Mouse (Mus musculus): ENCODE data around the gene Nwd2.

Gene Nwd2

GRCm38 (mm10) chr5:63755092-63755761, 106.3 kb downstream of the Nwd2 start:
- peak; percentile 5 for DNase-seq (ENCODE audit: low read depth, low spot score)

GRCm38 (mm10) chr5:63755938-63756337, 107.0 kb downstream of the Nwd2 start:
- peak; percentile 32 for DNase-seq (ENCODE audit: low read depth, low spot score)

DNA sequence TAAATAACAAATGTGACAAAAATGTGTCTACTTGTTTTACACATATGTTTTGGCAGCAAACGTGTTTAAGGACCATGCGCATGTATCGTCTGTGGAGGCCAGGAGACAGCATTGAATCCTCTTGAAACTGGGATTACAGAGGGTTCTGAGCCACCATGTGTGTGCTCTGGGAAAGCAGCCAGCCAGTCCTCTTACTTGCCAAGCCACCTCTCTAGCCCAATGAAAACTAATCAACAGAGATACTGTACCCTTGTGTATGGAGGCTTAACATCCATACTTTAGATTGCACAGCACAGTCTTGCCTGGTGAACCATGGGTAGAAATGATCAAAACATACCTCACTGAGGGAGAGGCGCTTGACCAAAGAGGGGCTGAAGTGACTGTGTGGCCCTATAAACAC, 117.0 kb downstream of the Nwd2 start:
- DNase-seq (ENCODE audit: low read depth, low spot score), result no peak

DNA sequence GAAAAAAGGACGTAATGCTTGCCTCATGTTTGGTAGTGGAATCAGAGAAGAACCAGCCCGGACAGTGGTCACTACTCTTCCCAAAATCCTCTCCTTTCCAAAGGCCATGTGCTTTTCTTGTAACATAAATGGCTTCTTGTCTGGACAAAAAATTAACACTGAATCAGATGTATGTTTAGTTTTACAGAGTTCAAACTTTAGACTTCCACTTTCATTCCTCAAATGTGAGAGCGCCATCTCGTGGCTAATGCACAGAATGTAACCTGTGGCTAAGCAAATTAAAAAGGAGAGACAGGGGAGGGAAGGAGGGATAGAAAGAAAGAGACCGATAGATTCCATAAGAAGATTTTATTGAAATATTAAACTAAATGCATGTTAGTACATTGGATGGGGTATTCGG, 117.8 kb downstream of the Nwd2 start:
- DNase-seq (ENCODE audit: low read depth, low spot score), result peak; percentile 48

- no peak for DNase-seq (ENCODE audit: low read depth, low spot score)
Measured at GRCm38 (mm10) chr5:63767464-63767863, 118.6 kb downstream of the Nwd2 start.

DNA sequence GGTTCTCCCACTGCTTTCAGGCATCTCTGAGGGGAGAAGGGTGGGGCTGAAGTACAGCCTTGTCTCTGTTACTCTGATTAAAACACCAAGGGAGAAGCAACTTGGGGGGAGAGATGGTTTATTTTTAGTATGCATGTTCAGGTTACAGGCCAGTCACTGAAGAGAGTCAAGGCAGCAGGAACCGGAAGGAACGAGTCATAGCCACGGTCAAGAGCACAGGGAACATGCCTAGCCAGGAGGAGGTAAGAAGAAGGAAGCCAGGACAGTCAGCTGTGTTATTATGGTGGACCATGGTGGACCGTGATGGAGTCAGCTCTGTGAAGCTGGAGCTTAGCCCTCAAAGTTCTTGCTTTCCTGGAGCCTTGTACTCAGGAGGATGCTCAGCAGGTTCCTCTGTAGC, 119.3 kb downstream of the Nwd2 start:
- DNase-seq (ENCODE audit: low read depth, low spot score), result no peak

DNA sequence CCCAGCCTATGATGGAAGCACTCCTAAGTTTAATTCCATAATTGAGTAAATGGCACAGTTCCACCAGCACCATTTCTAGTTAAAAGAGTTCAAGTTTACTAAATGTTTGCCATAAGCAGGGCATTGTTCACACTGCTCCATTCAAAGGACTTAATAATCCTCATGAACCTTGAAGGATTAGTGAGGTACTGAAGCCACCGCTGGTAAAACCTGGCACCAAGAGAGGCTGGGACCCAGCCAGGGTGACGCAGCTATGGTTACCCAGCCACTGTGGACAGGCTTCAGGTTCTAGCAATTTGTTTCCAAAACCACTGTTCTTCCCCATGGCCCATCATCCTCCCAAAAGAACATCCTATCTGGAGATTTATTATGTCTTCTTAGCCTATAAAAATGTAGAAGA, 124.1 kb downstream of the Nwd2 start:
- no peak for DNase-seq (ENCODE audit: low read depth, low spot score)

DNA sequence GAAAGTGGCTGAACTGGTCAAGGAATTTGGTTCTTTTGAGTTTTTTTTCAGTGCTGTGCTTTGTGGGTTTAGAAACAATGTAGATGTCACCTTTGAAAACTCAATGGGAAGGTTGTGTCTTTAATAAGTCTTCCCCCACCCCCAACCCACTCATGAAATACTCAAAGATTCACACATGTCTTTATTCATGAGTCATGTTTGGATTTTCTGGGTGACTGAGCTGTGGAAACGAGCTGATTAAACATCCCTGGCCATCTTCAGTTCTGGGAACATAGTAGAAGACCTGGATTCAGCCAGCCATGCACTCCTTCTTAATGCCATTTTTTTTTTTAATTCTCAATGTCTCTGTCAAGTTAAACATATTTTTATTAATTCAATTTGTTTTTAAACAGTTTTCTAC, 124.7 kb downstream of the Nwd2 start:
- DNase-seq (ENCODE audit: low read depth, low spot score), result no peak

DNA sequence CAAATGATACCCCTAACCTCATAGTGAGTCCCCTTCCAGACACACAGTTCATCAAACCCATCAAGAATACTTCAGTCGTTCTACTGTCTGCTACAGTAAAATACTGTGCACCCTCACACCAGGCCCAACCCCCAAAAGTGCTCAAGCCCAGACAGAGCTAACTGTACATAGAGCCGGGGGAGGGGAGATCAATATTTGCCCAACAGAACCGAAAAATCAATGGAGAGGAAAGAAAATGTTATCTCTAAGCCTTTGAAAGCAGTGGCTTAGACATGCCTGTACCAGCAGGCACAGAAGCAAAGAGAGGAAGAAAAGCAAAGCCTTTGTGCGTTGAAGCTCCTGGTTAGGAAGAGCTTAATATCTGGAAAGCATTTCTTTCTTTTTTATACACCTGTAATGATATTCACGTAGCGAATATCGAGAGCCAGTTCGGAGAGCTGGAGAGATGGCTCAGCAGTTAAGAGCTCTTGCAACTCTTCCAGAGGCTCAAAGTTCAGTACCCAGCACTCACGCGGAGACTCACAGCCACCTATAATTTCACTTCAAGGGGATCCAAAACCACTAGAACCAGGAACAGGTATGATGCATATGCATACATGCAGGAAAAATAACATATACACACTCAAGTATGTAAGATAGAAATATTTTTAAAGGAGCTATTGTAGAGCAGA, 139.4 kb downstream of the Nwd2 start:
- no peak for DNase-seq (ENCODE audit: low read depth, low spot score)

DNA sequence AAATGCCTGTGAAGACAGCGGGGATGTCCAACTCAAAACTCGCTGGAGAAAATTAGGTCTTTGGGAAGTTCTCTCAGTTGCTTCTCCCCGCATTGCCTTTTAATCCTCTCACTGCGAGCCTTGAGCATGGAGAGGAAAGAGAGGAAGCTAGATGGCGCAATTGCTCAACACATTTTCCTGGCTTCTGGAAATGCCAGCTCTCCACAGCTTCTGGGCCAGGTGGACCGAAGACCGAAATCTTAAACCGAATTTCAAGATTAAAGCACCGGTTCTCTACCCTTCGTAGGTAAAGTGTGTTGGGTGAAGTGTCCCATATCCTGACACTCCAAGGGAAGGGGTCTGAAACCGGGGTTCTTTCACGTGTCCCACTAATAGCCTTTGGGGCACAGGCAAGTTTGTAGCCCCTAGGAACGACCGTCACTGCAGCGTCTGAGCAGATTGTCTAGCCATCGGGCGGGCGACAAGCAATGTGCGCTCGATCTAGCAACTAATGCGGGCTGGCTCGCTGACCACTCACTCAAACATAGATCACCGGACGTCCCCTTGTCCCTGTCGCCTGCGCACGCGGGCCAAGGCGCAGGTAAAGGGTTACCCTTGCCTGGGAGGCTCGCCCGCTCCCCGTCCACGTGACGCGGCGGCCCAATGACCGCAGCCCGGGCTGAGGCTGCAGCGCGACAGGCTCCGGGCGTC, 163.1 kb downstream of the Nwd2 start, which contains the start of gene 0610040J01Rik:
TSS of gene 0610040J01Rik (plus strand) at position 545 of the 690 bp plus-strand sequence.
- DNase-seq (ENCODE audit: low read depth, low spot score), result peak; percentile 3

GRCm38 (mm10) chr5:63812509-63812865, 163.6 kb downstream of the Nwd2 start:
- DNase-seq (ENCODE audit: low read depth, low spot score), result no peak

DNA sequence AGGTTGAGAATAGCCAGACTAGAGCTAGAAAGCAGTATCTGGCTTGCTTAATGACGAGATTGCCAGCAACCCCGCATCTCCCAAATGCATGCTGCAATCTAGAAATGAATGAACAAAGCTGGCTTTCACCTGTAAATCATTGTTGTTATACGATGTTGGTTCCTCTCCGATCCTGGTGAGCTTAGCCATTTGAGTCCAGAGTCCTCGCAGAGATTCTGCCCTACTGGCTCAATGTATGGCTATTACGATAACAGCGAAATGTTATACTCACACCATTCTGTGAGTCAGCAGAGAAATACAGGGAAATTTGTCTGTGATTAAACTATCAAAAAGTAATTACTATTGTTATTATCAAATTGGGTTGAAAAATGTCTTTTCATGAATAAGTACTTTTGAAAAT, 167.7 kb downstream of the Nwd2 start:
- no peak for DNase-seq (ENCODE audit: low read depth, low spot score)

- DNase-seq (ENCODE audit: low read depth, low spot score), result no peak
Measured at GRCm38 (mm10) chr5:63817270-63817669, 168.4 kb downstream of the Nwd2 start.

DNA sequence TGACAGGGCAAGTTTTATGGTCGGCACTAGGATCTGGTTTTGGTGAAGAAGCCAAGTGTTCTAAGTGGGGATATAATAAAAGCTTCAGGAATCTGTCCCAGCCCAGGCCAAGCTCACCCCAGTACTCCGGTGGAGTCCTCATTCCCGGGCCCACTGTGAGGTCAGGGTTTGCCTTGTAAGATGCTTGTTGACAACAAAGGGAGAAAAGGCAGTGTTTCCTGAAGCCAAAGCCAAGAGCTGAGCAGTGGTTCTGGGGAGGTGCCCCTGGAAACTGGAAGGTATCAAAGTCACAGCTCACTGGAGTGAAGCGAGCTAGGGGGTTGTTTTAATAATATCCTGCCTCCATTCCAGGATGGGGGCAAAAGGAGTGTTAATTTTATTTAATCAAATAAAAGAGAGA, 170.1 kb downstream of the Nwd2 start:
- DNase-seq (ENCODE audit: low read depth, low spot score), result no peak

- no peak for DNase-seq (ENCODE audit: low read depth, low spot score)
Measured at GRCm38 (mm10) chr5:63819519-63819918, 170.6 kb downstream of the Nwd2 start.

DNA sequence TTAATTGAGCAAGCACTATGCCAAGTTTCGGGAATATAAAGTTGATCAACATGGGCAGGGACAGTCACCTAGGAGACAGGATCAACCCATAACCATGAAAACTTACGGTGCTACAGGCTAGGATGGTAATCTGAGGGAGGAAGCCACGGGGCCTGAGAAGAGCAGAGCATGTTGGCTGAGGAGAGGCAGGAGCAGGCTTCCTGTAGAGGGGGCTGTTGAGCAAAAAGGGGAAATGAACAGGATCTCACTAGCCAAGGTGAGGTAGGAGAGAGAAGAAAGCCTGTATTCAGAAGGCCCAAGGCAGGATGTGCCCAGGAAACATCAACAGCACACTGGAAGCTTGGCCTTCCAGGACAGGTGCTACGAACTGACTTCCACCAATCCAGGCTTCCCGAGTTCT, 172.3 kb downstream of the Nwd2 start:
- no peak for DNase-seq (ENCODE audit: low read depth, low spot score)

GRCm38 (mm10) chr5:63821860-63822259, 173.0 kb downstream of the Nwd2 start:
- DNase-seq (ENCODE audit: low read depth, low spot score), result no peak

DNA sequence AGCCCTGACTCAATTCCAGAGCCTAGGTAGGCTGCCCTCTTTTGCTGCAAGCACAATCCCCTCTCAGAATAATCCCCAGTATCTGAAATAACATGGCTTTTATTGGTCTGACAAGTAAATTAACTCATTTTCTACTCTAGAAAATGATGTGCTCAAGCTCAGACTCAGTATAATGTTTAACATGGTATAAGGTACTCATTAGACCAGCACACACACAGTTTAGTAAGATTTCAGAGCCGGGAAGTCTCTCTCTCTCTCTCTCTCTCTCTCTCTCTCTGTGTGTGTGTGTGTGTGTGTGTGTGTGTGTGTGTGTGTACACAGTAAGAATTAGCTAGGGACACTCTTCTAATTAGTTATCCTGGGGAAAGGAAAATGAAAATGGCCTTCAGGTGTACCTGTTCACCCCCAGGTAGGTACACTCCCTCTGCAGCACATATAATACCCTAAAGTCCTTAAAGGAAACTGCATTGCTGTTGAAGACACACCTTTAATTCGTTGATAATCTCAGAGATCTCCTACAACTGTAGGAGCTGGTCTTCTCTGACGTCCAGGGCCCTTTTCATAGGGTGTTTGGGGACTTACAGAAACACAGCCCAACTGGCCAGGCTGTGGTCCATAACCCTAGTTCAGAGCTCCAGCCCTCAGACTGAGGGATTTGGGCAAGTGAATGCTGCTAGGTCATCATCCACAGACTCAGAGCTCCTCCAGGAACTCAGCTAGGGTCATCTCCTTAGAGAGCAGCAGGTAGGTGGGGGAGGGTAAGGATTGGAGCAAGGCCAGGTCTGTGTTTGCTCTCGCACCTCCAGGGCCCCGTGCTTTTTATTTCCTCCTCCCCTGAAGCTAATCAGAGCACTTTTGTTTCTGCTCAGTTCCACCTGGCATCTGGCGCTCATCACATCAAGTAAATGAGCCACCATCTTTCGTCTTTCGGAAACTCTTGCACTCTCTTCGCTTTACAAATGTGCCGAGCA, 174.7 kb downstream of the Nwd2 start:
- no peak for DNase-seq (ENCODE audit: low read depth, low spot score)

GRCm38 (mm10) chr5:63824599-63825350, 175.9 kb downstream of the Nwd2 start:
- no peak for DNase-seq (ENCODE audit: low read depth, low spot score)

GRCm38 (mm10) chr5:63825881-63826280, 177.0 kb downstream of the Nwd2 start:
- no peak for DNase-seq (ENCODE audit: low read depth, low spot score)

DNA sequence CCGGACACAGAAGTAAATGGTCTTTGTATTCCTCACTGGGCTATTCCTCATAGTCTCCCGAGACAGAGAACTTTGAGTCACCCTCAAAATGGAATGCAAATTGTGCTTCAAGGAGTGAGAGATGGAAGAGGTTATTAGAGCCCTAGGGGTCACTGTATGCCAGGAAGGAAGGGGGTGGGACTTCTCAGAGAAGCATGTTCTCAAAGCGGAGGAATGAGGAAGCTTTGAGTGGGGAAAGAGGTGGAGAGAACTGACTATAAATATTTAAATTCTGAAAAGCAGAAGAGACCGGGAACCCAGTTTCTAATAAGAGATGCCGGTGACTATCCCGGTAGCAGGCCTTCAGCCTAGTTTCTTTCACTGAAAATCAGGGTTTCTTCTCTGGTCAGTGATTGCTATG, 178.1 kb downstream of the Nwd2 start:
- no peak for DNase-seq (ENCODE audit: low read depth, low spot score)

All from CD4-positive helper T cell, adult 2 months (primary cell).